Mouse (Mus musculus) kidney, embryonic 16.5 days (tissue): ENCODE measurements around the gene Pros1. TPM values are rescaled to one million over a fixed set of nuclear protein-coding genes. Genes with fewer than 3 reads are reported as not detected.

ENCODE experiments used
- ATAC-seq: fragments of 200-750 bp; cut with Nextera tagmentation; 2 replicates; pipeline ENCODE4 v1.8.0; 2017; ENCODE audit warnings: moderate TSS enrichment; ENCODE audit not compliant: low FRiP score, low TSS enrichment
- H3K27ac ChIP-seq: fragments of 300-500 bp; sonication (generic); 2 replicates; pipeline ENCODE4 v1.5.1; 2014; ENCODE audit warnings: low read length
- H3K27me3 ChIP-seq: fragments of 300-500 bp; sonication (generic); 2 replicates; pipeline ENCODE4 v1.6.1; 2014; ENCODE audit warnings: low read length, control low read depth, mixed read lengths; ENCODE audit not compliant: insufficient read depth
- H3K36me3 ChIP-seq: fragments of 300-500 bp; sonication (generic); 2 replicates; pipeline ENCODE4 v1.6.1; 2014; ENCODE audit warnings: low read length, control low read depth, mixed read lengths; ENCODE audit not compliant: insufficient read depth
- H3K4me1 ChIP-seq: fragments of 300-500 bp; sonication (generic); 2 replicates; pipeline ENCODE4 v1.6.1; 2014; ENCODE audit warnings: low read length, control low read depth, mixed read lengths; ENCODE audit not compliant: insufficient read depth
- H3K4me2 ChIP-seq: fragments of 300-500 bp; sonication (generic); replicated peaks from 2 replicates; pipeline ENCODE4 v1.6.1; 2014; ENCODE audit warnings: low read depth, low read length
- H3K4me3 ChIP-seq: fragments of 300-500 bp; sonication (generic); 2 replicates; pipeline ENCODE4 v1.5.1; 2014; ENCODE audit warnings: mild to moderate bottlenecking, low read length
- H3K9ac ChIP-seq: fragments of 300-500 bp; sonication (generic); replicated peaks from 2 replicates; pipeline ENCODE4 v1.6.1; 2014; ENCODE audit warnings: low read length
- H3K9me3 ChIP-seq: fragments of 300-500 bp; sonication (generic); 2 replicates; pipeline ENCODE4 v1.6.1; 2016; ENCODE audit warnings: low read length, control low read depth
- WGBS: fragments of 180-500 bp; shearing (Covaris S2); extraction: QIAGEN DNeasy Blood & Tissue Kit; methylation state at CpG from one replicate; pipeline ENCODE4 v1.1.7; 2014; 5-methylcytosine and 5-hydroxymethylcytosine counted together
- polyA plus RNA-seq: library from polyadenylated mRNA; unstranded; fragments of >200 nt; fragmentation: Nextera tagmentation; extraction: Ambion mirVana; gene quantifications from 2 replicates; pipeline ENCODE4 v1.2.1, GENCODE M21; 2015

Gene Pros1
- polyA plus RNA-seq, 1 experiment from 2014 or later = 37.9 TPM

DNA sequence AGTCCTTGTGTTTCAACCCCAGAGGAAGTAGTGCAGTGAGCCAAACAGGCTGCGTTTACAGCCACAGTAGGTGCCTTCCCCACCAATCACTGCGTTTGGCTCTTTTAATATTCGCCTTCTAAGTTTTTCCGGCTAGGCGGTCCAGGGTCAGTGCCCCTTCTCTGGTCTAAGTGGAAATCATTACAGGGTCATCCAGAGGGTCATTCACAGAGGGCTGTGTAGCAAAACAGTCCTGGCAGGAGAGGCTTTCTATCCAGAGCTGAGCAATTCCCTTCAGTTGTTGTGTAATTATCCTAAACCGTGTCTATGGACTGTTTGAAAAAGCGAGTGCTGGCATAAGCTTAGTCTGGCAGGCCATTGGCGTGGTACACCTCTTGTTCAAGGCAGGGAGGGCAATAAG is 68.1 kb downstream of the Pros1 start:
- 25% methylated on average over 8 of the region's 8 CpGs for WGBS
- H3K4me2 ChIP-seq = no peak overlapping the region
- H3K9me3 ChIP-seq = no peaks in the 10 kb centered on the region
- H3K36me3 ChIP-seq = no peaks in the 10 kb centered on the region
- no peak overlapping the region for H3K4me3 ChIP-seq
- H3K27me3 ChIP-seq = no peaks in the 10 kb centered on the region
- H3K4me1 ChIP-seq = peaks cover 4% of the 10 kb centered on the region; the same call in 1 of the 2 replicates
- no peak overlapping the region for H3K9ac ChIP-seq
- no peak for ATAC-seq
- no peak overlapping the region for H3K27ac ChIP-seq

DNA sequence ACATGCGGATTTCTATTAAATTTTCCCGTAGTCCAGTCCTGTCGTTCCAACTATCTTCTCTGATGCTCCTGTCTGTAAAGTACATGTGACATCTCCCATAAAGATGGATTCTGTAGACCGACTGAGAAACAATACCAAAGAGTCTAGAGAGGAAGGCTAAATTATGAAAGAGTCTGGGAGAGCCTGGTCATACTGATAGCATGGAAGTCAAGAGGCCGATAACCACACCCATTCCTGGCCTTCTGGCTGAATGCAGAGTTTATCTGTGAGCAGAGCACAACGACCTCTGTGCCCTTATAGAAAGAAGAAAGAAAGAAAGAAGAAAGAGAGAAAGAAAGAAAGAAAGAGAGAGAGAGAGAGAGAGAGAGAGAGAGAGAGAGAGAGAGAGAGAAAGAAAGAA is 77.2 kb downstream of the Pros1 start:
- Histone ChIP-seq H3K9ac (no peak overlapping the region), H3K4me2 (no peak overlapping the region), H3K9me3 (no peaks in the 10 kb centered on the region), H3K4me1 (no peaks in the 10 kb centered on the region), H3K4me3 (no peak overlapping the region), H3K27me3 (no peaks in the 10 kb centered on the region), H3K36me3 (no peaks in the 10 kb centered on the region), H3K27ac (no peak overlapping the region)
- WGBS = 88% methylated on average over 6 of the region's 6 CpGs
- no peak for ATAC-seq

DNA sequence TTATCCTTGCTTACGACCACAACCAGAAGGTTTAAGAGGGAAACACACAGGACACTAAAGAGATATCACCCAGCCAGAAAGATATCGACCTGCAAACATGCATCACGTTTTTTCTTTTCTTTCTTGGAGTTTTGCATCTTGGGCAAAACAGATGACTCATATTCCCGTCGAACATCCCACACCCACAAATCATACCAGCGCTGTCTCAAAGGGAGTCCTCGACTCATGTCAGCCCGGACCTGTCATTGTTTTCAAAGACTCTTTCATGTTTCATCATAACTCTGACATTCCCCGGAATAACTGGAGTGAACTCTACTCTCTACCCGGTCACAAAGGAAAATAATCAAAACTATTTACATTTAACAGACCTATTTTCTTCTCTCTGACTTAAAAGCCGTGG is 82.2 kb downstream of the Pros1 start:
- no peak for ATAC-seq
- WGBS = 52% methylated on average over 11 of the region's 11 CpGs
- Histone ChIP-seq H3K9me3 (no peaks in the 10 kb centered on the region), H3K4me3 (no peak overlapping the region), H3K27ac (no peak overlapping the region), H3K36me3 (no peaks in the 10 kb centered on the region), H3K4me2 (no peak overlapping the region), H3K27me3 (no peaks in the 10 kb centered on the region), H3K9ac (no peak overlapping the region), H3K4me1 (no peaks in the 10 kb centered on the region)

DNA sequence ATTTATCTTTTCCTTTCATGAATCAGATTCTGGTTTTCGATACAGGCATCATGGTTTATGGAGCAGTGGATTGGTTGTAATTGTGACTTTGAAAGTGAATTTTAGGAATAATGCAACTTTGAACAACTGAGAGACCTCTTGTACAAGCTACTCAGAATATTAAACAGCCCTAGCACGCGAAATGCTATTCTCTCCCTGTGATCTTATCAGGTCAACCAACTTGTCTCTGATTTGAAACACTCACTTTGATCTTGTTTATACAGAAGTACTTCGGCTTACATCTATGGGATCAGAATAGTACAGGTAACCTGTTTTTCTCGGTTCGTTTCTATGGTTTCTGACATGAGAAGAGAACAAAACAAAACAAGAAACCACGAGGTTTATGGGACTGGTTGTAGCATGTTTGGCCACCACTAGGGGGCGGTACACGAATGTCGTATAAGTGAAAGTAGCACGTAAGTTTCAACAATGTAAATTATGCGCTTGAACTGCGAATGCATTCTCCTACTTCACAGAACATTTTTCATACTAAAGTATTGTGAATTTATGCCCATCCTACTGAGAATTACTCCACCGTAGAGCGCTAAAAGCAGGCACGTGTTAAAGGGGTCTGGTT is 86.4 kb downstream of the Pros1 start:
- Histone ChIP-seq H3K4me3 (no peak overlapping the region), H3K27me3 (no peaks in the 10 kb centered on the region), H3K4me2 (peak overlapping the region; percentile 44), H3K27ac (no peak overlapping the region), H3K9ac (no peak overlapping the region), H3K9me3 (no peaks in the 10 kb centered on the region), H3K4me1 (no peaks in the 10 kb centered on the region), H3K36me3 (no peaks in the 10 kb centered on the region)
- ATAC-seq = peak; percentile 55; the same call in 1 of the 2 replicates
- 20% methylated on average over 16 of the region's 16 CpGs for WGBS

DNA sequence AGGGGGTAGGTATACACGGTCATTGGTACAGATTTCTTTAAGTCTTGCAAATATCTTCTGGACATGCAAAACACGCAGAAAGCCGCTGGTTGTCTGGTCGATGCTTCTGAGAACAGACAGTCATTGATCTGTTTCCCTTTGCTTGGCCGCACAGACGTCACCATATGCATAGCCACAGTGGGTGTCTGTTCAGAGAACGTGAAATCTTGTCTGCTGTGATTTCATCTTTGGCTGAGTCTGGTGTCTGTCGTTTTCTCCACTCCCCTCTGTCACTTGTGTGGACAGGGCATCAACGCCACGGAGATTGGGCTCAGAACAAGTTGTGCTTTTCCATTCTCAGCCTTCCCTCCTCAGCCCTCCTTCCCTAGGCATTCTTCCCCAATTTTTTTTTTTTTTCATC is 87.7 kb downstream of the Pros1 start:
- no peak for ATAC-seq
- no peaks in the 10 kb centered on the region for H3K4me1 ChIP-seq
- H3K27me3 ChIP-seq = no peaks in the 10 kb centered on the region
- no peak overlapping the region for H3K27ac ChIP-seq
- H3K4me2 ChIP-seq = no peak overlapping the region
- H3K9me3 ChIP-seq = no peaks in the 10 kb centered on the region; the same call in 1 of the 2 replicates
- no peak overlapping the region for H3K4me3 ChIP-seq
- no peak overlapping the region for H3K9ac ChIP-seq
- WGBS = 82% methylated on average over 10 of the region's 10 CpGs
- H3K36me3 ChIP-seq = no peaks in the 10 kb centered on the region

DNA sequence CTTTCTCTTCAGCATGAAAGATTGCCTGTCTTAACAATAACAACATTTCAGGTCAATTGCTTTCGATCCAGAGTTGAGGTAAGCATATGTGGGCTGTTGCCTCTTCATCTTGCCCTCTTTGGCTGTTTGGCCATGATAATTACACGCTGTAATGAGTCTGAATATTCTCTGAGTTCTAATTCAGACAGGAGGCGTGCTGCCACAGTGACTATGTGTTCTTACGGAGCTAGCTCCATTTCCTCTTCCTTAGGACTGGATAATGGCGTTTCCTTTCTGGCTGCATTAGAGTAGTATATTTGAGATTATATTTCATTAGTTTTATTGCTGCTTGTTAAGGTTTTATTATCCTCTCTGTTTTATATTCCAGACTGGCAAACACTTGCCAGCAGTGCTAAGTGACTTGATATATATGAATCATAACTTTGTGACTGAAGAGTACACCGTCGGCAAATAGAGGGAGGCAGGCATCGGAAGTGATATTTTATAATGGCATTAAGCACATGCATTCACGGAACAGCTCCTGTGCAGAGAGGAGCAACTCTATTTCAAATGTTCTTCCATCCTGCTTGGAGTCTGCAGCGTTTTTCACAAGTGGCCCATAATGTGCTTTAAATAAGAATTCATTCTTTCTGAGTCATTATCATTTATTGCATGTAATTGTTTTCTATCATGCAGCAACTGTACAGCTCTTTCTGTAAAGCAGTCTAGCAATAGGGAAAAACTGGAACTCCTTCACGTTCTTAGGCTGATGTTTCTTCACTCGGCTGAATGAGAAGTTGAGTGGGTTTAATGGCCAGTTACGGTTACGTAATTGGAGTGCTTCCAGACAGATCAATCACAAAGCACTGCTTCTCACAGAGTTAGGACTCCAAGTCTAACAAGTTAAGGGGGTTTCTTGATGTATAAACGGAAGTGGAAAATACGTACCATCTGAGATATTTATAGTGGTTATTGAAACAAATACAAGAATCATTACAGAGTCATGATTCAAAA is 88.6 kb downstream of the Pros1 start:
- no peaks in the 10 kb centered on the region for H3K36me3 ChIP-seq
- ATAC-seq = no peak; the same call in 1 of the 2 replicates
- H3K4me3 ChIP-seq = no peak overlapping the region
- H3K27me3 ChIP-seq = no peaks in the 10 kb centered on the region
- 33% methylated on average over 16 of the region's 16 CpGs for WGBS
- H3K9ac ChIP-seq = no peak overlapping the region
- H3K9me3 ChIP-seq = no peaks in the 10 kb centered on the region; the same call in 1 of the 2 replicates
- H3K4me2 ChIP-seq = 0 out of 2 replicates have a peak overlapping the region, but pooled peaks have one; percentile 16
- no peak overlapping the region for H3K27ac ChIP-seq
- H3K4me1 ChIP-seq = no peaks in the 10 kb centered on the region

DNA sequence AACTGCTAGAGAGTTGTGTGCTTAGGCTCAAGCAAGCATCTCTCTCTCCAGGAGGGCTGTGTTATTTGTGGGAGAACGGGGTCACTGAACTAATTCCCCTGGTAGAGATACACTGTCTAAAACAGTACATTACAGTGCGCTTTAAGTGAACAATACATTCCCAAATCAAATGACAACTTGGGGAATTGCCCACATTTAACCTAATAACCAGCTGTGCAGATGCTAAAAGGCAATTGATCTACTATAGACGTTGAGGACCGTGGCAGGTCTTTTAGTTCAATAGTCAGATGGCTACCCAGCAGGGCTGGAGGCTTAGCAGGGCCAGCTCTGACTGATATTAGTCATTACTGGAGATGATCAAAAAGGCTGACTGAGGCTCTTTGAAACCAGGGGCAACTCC is 104.4 kb downstream of the Pros1 start:
- WGBS = 72% methylated on average over 4 of the region's 4 CpGs
- no peak overlapping the region for H3K4me3 ChIP-seq
- no peak overlapping the region for H3K27ac ChIP-seq
- no peaks in the 10 kb centered on the region for H3K36me3 ChIP-seq
- ATAC-seq = no peak
- H3K4me1 ChIP-seq = no peaks in the 10 kb centered on the region
- no peak overlapping the region for H3K9ac ChIP-seq
- no peaks in the 10 kb centered on the region for H3K27me3 ChIP-seq
- H3K4me2 ChIP-seq = no peak overlapping the region
- H3K9me3 ChIP-seq = no peaks in the 10 kb centered on the region

DNA sequence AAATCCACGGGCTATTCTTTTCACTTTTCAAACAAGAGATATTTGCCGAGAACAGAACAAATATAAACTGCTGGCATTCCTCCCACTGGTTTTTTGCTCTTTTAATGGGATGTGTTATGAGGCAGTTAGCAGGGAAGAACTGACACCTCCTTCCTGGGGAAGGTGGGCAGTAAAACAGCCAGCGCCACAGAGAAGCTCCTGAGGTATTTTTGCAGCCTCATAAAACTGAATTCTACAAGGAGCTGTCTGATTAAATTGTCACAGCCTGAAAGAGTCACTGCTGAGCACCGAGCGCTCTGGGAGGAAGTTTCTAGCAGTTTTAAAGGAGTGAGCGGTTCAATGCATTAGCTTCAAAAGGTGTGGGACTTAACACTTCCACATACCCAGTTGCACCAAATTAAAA is 110.3 kb downstream of the Pros1 start:
- WGBS = 12% methylated on average over 6 of the region's 6 CpGs

DNA sequence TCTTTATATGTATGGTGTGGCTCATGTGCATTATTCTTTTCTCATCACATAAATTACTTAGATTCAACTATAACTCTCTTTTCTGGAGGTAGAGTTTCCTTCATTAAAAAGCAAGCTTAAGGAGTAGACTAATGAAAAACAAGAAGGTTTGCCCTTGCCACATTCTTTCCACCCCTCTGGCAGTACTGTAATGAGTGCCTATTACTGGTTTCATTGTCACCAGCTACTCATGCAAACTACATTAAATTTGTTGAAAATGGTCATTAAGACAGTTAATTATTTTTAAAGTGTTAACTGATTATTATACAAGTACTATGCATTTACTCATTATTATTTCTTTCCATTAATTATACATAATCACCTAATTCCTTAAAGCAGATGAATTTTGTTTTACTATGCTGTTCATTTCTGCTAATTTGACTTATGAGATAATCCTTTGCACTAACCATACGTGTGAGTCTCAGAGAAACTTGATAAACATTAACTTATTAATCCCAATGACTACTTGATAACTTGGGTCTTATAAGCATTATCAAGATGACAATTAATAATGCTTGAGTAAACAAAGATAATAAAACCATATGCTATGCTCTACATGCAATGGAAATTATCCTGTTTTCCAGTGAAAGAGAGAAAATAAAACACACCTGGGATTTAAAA is 117.7 kb downstream of the Pros1 start:
- H3K4me3 ChIP-seq = no peak overlapping the region
- H3K9ac ChIP-seq = no peak overlapping the region
- WGBS = 57% methylated on average over 1 of the region's 1 CpGs
- H3K9me3 ChIP-seq = no peaks in the 10 kb centered on the region
- no peak overlapping the region for H3K4me2 ChIP-seq
- H3K36me3 ChIP-seq = no peaks in the 10 kb centered on the region
- no peak overlapping the region for H3K27ac ChIP-seq
- no peak for ATAC-seq
- no peaks in the 10 kb centered on the region for H3K27me3 ChIP-seq
- no peaks in the 10 kb centered on the region for H3K4me1 ChIP-seq

More for the DNA sequence above, 110.3 kb downstream of the Pros1 start:
- no peaks in the 10 kb centered on the region for H3K36me3 ChIP-seq
- no peak overlapping the region for H3K27ac ChIP-seq
- no peak overlapping the region for H3K9ac ChIP-seq
- H3K27me3 ChIP-seq = no peaks in the 10 kb centered on the region
- no peak overlapping the region for H3K4me2 ChIP-seq
- no peaks in the 10 kb centered on the region for H3K9me3 ChIP-seq
- no peaks in the 10 kb centered on the region for H3K4me1 ChIP-seq
- no peak overlapping the region for H3K4me3 ChIP-seq
- ATAC-seq = no peak
